Mouse (Mus musculus) brain, embryonic 14.5 days (tissue): Measurements from ENCODE around the gene Rmnd5b. TPM values are rescaled to one million over a fixed set of nuclear protein-coding genes. Genes with fewer than 3 reads are reported as not detected.
"Not testable (repeated sequence)": the region's sequence is repeated elsewhere in the genome, so short reads cannot be mapped to it uniquely, and the experiment has no call there.

Source experiments
- DNase-seq: peaks from one replicate; pipeline ENCODE4 v3.0.0-alpha.2; 2011; ENCODE audit warnings: low read depth
- CTCF ChIP-seq: fragments of 200-500 bp; IDR thresholded peaks from 2 replicates; pipeline ENCODE4 v1.5.1; 2012; ENCODE audit warnings: inconsistent platforms, mild to moderate bottlenecking, moderate library complexity, borderline replicate concordance; ENCODE audit not compliant: insufficient read depth, insufficient read length; ENCODE audit errors: extremely low read depth
- POLR2A ChIP-seq: fragments of 200-500 bp; IDR thresholded peaks from 2 replicates; pipeline ENCODE4 v1.6.1; 2012; ENCODE audit warnings: mild to moderate bottlenecking, inconsistent platforms, borderline replicate concordance; ENCODE audit not compliant: poor library complexity, insufficient read depth, insufficient read length, severe bottlenecking; ENCODE audit errors: extremely low read depth
- polyA plus RNA-seq: library from polyadenylated mRNA; depleted of rRNA; stranded (reverse); fragments of >200 nt; gene quantifications from 2 replicates; pipeline ENCODE4 v1.2.3, GENCODE M21; 2012

Gene Rmnd5b
- polyA plus RNA-seq, 1 experiment, result 70.7 TPM

DNA sequence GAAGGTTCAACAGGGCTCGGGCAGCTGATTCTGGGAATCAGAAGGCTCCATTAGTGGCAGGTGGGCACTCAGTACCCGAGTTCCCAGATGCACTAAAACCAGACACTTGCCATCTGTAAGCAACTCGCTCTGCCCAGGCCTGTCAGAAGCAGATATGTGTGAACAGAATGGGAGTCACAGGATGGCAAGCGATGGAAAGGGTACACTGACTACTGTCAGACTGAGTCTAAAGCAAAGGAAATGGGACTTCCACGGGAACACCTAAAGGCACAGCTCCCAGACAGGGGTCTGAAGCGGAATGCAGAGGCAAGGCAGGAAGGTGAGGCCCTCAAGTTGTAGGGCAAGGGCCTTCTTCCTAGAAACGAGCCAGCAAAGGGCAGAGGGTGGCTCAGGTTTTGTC, 10.5 kb upstream of the Rmnd5b start:
- DNase-seq, result no peak
- TF ChIP-seq CTCF (no peak), POLR2A (no peak)

DNA sequence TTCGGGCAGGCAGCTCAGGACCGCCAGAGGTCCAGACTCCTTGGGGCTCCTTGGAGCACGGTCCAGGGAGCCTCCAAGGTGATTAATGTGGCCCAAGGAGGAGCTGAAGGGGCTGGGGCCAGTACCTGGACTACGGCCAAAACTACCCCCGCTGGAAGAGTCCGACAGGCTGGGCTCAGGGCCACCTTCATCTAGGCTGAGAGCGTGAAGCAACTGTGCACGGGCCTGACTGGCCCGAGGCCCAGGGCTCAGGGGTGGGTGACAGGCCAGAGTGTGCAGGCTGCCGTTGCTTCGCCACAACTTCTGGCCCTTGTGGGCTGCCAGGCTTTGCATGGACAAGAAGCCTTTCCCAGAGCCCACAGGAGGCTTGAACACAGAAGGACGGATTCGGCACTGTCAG, 9.6 kb upstream of the Rmnd5b start:
- TF ChIP-seq POLR2A (no peak), CTCF (no peak)
- DNase-seq, result no peak

DNA sequence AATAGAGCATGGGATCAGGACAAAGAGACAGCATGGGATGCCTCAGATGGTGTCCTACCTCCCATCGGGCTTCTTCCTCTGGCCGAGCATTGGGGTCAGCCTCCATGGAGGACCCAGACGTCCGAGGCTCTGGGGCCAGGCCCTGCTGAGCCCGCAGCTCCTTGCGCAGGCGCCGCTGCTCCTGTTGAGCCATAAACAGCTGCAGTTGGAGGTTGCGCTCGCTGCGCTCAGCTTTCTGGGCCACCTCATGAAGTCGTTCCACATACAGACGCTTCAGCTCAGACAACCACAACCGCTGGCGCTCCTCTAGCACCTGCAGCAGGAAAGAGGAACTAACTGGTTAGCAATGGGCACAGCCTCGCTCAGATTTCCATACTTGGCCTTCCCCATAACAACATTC, 8.5 kb upstream of the Rmnd5b start:
- TF ChIP-seq POLR2A (no peak), CTCF (no peak)
- no peak for DNase-seq

DNA sequence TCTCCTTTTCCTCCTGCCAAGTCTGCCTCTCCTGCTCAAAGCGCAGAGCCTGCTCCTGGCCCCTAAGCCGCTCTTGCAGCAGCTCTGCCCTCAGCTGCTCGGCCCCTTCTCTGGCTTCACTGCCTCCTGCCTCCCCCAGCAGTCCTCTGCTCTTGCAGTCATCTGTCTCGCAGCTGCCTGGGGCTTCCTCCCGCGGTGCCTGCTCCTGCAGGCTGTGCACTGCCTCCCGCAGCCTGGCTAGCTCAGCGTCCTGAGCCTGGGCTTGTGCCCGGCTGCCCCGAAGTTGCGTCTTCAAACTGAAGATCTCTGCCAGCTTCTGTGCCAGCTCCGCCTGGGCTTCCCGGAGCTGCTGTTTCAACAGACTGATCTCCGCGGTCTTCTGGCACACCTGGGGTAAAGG, 8.1 kb upstream of the Rmnd5b start:
- TF ChIP-seq POLR2A (no peak), CTCF (no peak)
- DNase-seq, result no peak

DNA sequence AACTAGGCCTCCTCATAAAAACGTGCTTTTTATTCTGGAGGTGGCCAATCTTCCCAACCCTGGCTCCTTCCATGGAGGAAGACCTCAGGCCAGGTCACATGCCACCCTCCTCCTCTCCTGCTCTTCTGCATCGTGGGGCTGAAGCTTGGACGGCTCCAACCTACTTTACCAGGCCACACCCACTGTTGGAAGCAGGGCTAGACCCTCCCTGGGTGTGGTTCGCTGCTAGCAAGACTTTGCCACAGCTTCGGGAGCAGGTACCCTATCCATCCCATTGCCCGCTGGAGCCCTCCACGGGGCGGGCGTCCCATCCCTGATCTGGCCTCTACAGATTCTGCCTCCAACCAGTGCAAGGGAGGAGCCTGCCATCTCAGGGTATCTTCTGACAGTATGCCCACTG, 7.5 kb upstream of the Rmnd5b start:
- no peak for DNase-seq
- TF ChIP-seq POLR2A, result no peak
- no peak for TF ChIP-seq CTCF

DNA sequence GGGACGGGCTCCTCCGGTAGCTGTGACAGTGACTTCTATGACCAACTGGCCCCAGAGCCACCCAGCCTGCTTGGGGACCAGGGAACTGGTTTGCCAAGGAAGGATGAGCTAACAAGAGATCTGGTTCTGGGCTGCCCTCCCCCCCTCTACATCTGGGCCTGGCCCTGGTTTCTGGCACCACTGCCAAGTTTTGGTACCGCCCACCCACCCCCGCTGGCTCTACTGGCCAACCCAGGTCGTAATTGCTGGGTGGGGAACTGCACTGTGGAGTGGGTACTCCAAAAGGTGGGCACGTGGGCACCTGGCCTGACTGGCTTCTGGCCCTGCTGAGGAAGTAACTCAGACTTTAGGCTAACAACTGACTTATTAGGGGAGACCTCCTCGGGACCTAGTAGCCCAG, 5.1 kb upstream of the Rmnd5b start:
- TF ChIP-seq CTCF, result no peak
- no peak for TF ChIP-seq POLR2A
- DNase-seq, result no peak

DNA sequence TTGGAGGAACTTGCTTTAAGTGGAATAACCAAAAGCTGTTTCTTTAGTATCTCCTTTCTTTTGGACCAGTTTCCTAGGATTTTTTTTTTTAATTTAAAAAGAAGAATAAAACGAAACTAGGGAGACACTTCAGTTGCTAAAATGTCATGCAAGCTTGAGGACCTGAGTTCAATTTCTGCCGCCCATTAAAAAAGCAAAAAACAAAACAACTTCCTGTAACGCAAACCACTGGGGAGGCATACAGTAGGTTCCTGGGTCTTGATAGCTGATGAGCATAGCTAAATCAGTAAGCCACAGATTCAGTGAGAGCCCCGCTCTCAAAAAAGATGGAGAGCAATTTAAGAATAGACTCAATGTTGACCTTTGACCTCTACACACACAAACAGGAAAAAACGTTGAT, 2.8 kb upstream of the Rmnd5b start:
- no peak for DNase-seq

DNA sequence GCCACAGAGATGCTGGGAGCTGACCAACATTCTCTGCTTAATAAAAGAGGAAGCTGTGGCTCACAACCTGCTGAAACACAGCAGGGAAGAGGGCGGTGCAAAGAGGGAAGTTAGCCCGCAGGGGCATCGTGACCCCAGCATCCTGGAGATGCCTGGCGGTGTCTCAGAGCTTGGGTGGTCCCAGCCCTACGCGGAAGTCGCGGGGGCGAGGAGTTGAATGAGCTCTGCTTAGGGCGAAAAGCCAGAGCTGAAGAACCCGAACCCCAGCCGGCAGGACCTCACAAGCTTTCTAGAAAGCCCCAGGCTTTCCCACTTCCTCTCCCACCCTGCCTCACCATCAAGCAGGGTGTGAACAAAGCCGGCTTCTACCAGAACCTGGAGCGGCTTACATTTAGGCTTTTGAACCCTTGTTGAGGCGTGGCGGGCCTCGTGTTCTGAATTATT, 2.3 kb upstream of the Rmnd5b start:
- TF ChIP-seq CTCF (no peak), POLR2A (no peak)
- DNase-seq, result peak; percentile 26

More for the DNA sequence above, 2.8 kb upstream of the Rmnd5b start:
- TF ChIP-seq POLR2A, result no peak
- no peak for TF ChIP-seq CTCF

DNA sequence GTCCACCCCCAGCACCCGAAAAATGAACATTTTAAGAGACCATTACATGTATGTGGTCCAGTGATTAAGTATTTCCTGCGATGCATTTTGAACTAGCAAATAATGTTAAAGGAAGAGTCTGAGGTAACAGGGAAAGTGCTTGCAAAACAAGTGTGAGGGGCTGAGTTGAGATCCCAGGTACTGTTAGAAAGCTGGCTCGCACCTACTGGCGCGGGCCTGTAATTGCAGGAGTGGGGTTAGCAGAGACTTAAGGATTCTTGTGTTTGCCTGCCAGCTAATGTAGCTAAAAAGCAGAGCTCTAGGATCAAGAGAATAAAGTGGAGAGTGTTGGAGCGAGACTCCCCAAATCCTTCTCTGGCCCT, 608 bp upstream of the Rmnd5b start:
- peak; percentile 88 for DNase-seq
- TF ChIP-seq CTCF, result peak; percentile 68
- no peak for TF ChIP-seq POLR2A

DNA sequence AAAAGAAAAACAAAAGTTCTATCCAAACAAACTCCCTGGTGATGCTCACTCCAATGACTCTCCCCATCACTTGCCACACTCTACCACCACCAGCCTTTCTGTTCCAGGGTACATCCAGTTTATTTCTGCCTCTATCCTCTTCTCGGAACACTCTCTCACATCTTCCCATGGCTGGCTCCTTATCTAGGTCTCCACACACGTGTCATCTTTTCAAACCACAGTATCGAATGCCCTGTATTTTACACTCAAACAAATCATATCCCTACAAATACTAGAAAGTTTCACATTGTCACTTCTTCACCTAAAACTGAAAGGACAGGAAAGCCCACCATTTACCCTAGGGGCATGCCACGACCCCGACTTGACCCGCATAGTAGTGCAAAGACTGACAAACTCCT, 570 bp downstream of the Rmnd5b start:
- DNase-seq, result no peak
- TF ChIP-seq POLR2A, result no peak

DNA sequence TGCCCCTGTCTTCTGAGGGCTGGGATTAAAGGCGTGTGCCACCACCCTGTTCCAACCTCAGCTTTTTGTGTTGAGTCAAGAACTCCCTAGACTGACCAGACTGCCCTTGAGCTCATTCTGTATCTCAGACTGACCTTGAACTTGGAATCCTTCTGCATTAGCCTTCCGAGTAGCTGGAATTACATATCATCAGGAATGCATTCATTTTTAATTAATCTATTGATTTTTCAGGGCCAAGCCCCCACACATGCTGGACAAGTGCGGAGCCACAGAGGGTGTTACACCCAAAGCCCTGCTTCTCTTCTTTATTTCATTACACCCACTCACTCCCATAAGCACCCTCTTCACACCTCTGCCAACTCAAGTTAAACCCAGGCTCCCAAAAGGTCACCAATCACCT, 2.0 kb downstream of the Rmnd5b start:
- TF ChIP-seq POLR2A (no peak), CTCF (no peak)
- DNase-seq, result no peak

DNA sequence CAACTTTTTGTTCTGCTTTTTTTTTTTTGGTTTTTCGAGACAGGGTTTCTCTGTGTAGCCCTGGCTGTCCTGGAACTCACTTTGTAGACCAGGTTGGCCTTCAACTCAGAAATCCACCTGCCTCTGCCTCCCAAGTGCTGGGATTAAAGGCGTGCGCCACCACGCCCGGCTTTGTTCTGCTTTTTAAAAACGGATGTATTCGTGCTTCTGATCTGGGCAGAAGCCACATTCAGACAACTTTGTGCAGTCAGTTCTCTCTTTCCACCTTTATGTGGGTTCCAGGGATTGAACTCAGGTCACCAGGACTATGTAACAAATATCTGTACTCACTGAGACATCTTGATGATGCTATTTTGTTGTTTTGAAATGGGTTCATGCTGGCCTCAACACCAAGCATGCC, 2.5 kb downstream of the Rmnd5b start:
- not testable (repeated sequence) for DNase-seq

DNA sequence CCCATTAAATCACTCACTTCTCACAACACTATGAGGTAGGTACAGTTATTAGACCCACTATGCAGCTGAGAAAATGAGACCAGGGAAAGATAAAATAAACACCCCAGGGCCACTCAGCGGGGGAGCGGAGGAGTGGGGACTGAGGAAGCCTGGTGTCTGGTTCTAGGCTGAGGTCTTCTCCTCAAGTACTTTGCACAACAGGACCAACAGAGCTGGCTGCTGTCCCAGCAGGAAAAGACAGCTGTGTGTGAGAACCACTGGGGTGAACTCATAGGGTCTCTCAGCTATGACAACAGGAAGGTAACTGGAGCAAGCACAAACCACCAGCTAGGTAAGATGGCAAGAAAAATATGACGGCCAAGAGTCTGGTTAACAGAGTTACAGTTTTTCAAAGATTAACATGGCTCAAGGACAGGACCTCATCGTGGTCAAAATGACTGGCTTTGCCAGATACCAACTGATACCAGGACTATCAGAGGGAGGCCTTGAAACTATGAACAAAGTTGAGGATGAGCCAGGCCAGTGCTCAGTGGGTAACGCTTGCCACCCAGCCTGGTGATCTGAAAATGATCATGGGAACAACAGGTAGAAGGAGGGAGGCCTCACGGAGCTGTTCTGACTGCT, 3.5 kb downstream of the Rmnd5b start:
- no peak for TF ChIP-seq POLR2A
- TF ChIP-seq CTCF, result no peak
- DNase-seq, result no peak
